Mouse (Mus musculus) ES-Bruce4 (cell line): ENCODE data around the gene 6430628N08Rik.

ENCODE experiments used
- CTCF ChIP-seq: IDR thresholded peaks from one replicate; pipeline ENCODE4 v1.8.1; 2011; ENCODE audit warnings: low read depth, low read length
- EP300 ChIP-seq: IDR thresholded peaks from 2 replicates; pipeline ENCODE4 v1.6.1; 2011; ENCODE audit warnings: low read depth, low read length; ENCODE audit not compliant: insufficient read depth

- no peak for TF ChIP-seq EP300
- no peak for TF ChIP-seq CTCF
Measured at GRCm38 (mm10) chr4:115894281-115894680, 3.8 kb downstream of the 6430628N08Rik start.
